Mouse (Mus musculus): ENCODE results near the gene Abhd14a.

GRCm38 (mm10) chr9:106421033-106421864 is 26.2 kb downstream of the Abhd14a start:
- TF ChIP-seq CTCF (IDR thresholded peaks at IDR 0.05; ENCODE audit: borderline replicate concordance, insufficient read depth, low read depth, low read length) (no peak), POLR2A (IDR thresholded peaks at IDR 0.05; ENCODE audit: borderline replicate concordance, insufficient read depth, low read length) (no peak)
